Mouse (Mus musculus): ENCODE results near the gene Irf6.

Irf6 gene

DNA sequence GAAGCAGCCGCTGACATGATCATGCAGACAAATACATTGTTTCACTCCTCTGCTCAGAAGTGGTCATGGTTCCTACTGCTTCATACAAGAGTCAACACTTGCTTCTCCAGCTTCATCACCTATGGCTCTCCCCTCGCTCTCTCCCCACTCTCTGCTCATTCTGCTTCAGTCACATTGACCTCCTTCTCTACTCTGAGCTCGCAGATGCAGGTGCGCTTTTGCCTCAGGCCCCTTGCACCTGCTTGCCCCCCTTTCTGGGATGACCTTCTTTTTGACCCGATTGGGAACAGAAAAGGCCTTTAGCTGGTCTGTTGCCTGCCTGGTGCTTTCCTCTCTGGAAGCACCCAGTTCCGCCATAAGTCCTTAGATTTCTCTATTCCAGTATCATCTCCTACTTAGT lies 8.4 kb upstream of the Irf6 start:
- ChIA-PET CTCF (interaction anchor here in 2 of 4 experiments (1.2 to 1.4 kb wide), 2 partner anchors 11 to 15 kb away, joined by 3 to 4 read pairs; partner anchors contain the start of gene Diexf (in 1 of the 2)), POLR2A (interaction anchor here in 3 of 4 experiments (0.7 to 1.5 kb wide), 8 partner anchors 8 to 399 kb away, joined by 3 to 5 read pairs (median 3); partner anchors contain the start of genes Diexf (in 2 of the 3) and Irf6 (in 1 of the 3))

DNA sequence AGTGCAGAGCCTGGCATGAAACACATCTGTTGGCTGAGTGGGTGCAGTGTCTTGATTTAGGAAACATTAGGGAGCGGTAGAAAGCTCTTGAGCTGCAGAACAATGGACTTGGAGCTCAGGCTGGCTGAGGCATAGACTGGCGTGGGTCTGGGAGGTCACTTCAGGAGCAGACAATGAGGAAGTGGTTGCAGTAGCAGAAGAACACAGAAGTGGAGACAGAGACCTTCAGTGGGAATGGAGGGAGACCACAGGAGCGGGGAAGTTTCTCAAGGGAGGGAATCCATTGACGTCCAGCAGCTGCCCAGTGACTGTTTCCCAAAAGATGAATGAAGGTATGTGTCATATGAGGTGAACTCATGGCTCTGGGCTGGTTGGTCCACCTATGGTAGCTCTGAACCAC lies 7.8 kb upstream of the Irf6 start:
- CTCF ChIA-PET = interaction anchor here in 3 of 4 experiments (1.0 to 1.4 kb wide), 3 partner anchors 12 to 15 kb away, joined by 3 to 4 read pairs (median 3); partner anchors contain the start of gene Diexf (in 2 of the 3)
- POLR2A ChIA-PET = interaction anchor here in 2 of 4 experiments (0.8 to 1.5 kb wide), 6 partner anchors 8 to 399 kb away, joined by 3 to 5 read pairs (median 3); partner anchors contain the start of genes Diexf (in 1 of the 2) and Irf6 (in 1 of the 2)

DNA sequence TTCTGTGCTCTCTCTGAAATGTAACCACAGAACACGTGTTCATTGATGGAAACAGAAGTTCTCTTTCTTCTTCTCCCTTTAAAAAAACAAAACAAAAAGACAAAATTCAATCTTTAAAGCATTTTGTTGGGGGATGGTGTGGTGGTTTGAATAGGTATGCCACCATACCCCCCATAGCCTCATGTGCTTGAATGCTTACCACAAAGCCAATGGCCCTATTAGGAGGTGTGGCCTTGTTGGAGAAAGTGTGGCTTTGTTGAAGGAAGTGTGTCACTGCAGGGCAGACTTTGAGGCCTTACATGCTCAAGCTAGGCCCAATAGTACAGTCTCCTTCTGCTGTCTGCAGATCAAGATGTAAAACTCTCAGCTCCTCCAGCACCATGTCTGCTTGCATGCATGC lies 6.5 kb upstream of the Irf6 start:
- POLR2A ChIA-PET = no interaction called here
- CTCF ChIA-PET = no interaction called here

DNA sequence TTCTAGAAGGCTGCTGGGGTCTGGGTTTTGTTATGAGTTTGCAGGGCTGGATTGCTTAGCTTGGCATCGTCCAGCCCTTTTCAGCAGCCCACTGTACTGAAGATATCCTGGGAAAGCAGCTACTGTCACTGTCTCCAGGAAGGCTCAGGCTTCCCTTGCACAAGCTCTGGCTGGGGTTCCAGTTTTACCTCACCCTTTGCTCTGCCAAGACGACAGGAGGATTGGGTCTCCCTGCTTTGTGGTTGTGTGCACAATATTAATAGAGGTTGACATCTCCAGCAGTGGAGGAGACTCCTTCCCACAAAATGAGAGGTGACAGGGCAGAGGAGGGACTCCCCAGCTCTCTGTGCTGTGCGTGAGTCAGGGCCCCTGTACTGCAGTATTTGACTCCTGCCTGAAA lies 3.7 kb upstream of the Irf6 start:
- ChIA-PET CTCF (interaction anchor here in 1 of 4 experiments (0.9 kb wide), 1 partner anchor 234 kb away, joined by 4 read pairs; no protein-coding TSS in a partner anchor), POLR2A (no interaction called here)

DNA sequence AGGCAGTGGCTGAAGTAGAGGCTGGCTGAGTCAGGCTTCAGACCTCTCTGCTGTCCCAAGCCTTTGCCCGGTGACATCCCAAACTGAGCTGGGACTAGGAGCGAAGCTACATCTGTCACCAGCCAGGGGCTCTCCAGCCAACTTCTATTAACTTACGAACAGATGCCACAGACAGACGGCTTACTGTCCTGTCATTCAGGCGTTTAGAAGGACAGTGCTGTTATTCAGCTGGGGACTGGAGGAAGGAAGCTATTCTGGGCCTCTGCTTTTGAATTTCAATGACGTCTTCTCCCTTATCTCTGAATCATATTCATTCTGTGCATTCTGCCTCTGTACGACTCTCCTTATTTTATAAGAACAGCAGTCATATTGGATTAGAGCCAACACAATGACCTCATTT lies 1.8 kb upstream of the Irf6 start:
- CTCF ChIA-PET = interaction anchor here in 1 of 4 experiments (3.5 kb wide), 1 partner anchor 21 kb away, joined by 13 read pairs; the partner anchor contains the start of gene Diexf
- POLR2A ChIA-PET = interaction anchor here in 2 of 4 experiments (0.7 to 1.5 kb wide), 4 partner anchors 11 to 22 kb away, joined by 3 to 4 read pairs (median 3); partner anchors contain the start of gene Diexf (in 2 of the 2)

DNA sequence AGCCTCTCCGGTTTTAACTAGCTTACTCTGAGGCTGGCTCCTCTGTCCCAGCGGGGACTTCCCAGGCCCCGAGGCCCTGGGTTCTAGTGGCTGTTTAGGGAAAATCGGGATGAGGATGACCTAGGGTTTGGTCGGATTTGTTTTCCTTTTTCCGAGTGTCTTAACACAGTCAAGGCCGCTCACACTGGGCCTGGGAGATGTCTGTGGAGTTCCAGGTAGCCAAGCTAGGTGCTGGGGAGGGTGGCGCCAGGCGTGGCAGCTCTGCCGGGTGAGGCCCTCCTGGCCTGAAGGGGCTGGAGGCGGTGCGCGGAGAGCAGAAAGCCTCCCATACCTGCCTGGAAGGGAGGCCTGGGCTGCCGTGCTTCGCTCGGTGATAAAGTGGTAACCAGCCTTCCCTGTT lies 650 bp downstream of the Irf6 start:
- CTCF ChIA-PET = interaction anchor here (0.5 to 3.5 kb wide), 6 partner anchors 15 to 64 kb away, joined by 3 to 13 read pairs (median 4); partner anchors contain the start of gene Diexf (in 3 of the 4)

DNA sequence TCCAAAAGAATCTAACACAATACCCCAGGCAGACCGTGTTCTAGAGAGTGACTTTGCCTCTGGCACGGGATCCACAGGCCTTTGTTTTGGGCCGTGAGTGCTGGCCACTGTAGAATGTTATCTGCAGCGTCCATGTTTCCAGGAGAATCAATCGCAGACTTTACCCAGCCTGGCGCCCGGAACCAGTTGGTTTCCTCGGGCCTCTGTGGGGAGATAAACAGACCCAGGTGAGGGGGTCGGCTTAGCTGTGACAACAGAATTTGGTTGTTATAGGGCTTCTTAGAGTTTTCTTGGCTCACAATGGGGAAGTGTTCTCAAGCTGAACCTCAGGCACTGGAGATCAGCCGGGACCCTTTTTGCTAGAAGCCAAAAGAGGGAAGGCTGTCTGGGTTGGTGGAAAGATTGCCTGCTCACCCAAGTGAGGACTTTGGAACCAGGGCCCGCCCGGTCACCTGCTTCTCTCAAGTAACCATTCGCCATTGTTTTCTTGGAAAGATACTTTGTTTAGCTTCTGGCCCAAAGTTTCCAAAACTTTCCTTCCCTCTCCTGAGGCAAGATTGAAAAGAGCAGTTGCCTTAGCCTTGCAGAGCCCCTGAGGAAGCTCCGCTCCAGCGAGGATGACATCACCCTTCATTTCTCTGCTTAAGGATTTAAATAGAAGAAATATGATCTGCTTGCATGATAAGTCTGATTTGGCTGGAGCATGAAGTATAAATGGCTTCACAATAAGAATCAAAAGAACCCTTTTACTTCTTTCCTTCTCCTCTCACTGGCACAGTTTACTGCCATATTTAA lies 3.6 kb downstream of the Irf6 start:
- POLR2A ChIA-PET = interaction anchor here in 1 of 4 experiments (1.0 kb wide), 1 partner anchor 18 kb away, joined by 3 read pairs; no protein-coding TSS in a partner anchor
- CTCF ChIA-PET = interaction anchor here in 1 of 4 experiments (0.6 kb wide), 1 partner anchor 117 kb away, joined by 3 read pairs; no protein-coding TSS in a partner anchor

More for the DNA sequence above, 650 bp downstream of the Irf6 start:
- POLR2A ChIA-PET = interaction anchor here in 3 of 4 experiments (0.6 to 2.2 kb wide), 10 partner anchors 9 to 40 kb away, joined by 3 to 9 read pairs (median 4); partner anchors contain the start of genes Diexf (in 2 of the 3) and A130010J15Rik (in 1 of the 3)

DNA sequence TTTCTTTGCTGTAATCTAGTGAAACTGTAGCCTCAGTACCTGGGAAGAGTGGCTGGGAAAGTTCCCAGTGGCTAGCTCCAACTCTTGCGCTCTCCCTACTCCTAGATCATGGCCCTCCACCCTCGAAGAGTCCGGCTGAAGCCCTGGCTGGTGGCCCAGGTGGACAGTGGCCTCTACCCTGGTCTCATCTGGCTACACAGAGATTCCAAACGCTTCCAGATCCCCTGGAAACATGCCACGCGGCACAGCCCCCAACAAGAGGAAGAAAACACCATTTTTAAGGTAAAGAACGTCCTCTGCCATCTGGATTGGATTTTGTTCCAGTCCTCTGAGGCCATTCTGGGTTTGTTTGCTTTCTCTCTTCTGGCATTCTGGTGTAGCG lies 4.2 kb downstream of the Irf6 start:
- CTCF ChIA-PET = interaction anchor here in 1 of 4 experiments (0.6 kb wide), 1 partner anchor 116 kb away, joined by 3 read pairs; no protein-coding TSS in a partner anchor
- POLR2A ChIA-PET = interaction anchor here in 1 of 4 experiments (1.0 kb wide), 1 partner anchor 17 kb away, joined by 3 read pairs; no protein-coding TSS in a partner anchor

DNA sequence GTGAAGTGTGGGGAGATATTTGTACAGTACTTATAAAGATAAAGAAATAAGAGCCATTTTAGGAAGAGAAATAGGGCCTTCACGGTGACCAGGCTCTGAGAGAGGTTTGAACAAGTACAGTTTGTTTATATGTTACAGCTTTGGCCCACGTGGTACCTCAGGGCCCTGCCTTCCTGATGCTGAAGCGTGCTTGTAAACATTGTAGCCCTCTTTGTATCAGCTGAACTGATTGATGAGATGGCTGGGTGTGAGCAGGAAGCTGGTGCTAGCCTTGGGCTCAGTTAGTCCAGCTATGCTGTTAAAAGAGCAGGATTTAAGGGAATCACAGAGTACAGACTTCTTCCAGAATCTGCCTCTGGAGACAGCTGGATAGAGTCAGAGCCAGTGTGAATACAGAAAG lies 6.3 kb downstream of the Irf6 start:
- CTCF ChIA-PET = interaction anchor here in 1 of 4 experiments (1.1 kb wide), 1 partner anchor 29 kb away, joined by 3 read pairs; the partner anchor contains the start of gene Diexf

DNA sequence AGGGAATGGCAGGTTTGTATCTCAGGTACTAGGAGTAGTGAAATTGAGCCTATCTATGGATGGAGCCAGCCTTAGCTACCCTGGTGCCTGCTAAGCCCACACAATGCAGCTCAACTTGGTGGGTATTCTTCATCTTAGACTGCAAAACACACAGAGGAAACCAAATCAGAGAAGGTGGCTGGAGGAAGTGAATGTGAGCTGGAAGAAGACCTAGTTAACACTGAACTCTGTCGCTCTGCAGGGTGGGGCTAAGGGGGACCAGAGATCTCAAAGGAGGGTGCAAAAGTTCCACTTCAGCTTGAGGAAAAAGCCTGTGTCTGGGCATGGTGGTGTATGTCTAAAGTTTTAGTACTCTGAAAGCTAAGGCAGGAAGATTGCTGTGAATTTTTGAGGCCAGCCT lies 6.7 kb downstream of the Irf6 start:
- ChIA-PET POLR2A (interaction anchor here in 3 of 4 experiments (0.6 to 4.1 kb wide), 7 partner anchors 13 to 1770 kb away, joined by 3 to 22 read pairs (median 3); partner anchors contain the start of genes Diexf (in 1 of the 3) and Syt14 (in 1 of the 3)), CTCF (interaction anchor here in 2 of 4 experiments (0.7 to 1.1 kb wide), 2 partner anchors 26 to 29 kb away, joined by 3 read pairs; partner anchors contain the start of gene Diexf (in 1 of the 2))

More for the DNA sequence above, 6.3 kb downstream of the Irf6 start:
- POLR2A ChIA-PET = interaction anchor here in 3 of 4 experiments (0.6 to 4.1 kb wide), 5 partner anchors 14 to 1770 kb away, joined by 3 to 21 read pairs (median 3); partner anchors contain the start of genes Diexf (in 1 of the 3) and Syt14 (in 1 of the 3)

DNA sequence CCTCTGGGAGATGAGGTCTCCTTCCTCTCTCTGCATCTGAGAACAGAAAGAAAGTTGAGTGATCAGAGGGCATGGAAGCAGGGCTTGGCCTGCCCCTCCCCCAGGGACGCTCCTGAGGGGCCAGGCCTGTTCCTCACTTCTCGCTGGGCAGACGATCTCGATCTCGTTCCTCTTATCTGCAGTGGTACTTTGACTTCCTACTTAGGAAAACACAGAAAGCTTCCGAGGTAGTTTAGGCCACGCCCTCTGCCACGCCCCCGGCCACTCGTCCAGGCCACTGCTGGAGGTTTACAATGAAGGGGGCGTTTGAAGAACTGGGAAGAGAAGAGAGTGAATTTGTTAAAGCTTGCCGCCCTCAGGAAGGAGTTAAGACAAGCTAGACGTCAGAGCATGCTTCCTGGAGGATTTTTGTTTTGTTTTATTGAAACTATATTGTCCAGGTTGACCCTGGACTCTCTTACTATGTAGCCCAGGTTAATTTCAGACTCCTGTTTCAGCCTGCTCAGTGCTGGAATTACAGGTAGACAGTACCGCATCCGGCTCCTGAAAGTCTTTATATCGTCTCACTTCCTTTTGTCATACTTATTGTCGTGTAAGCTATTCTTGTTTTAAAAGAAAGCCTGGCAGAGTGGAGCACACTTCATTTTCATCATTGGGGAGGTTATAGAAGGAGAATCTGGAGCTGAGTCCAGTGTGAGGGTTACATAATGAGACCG lies 7.6 kb downstream of the Irf6 start:
- POLR2A ChIA-PET = interaction anchor here (0.6 to 4.1 kb wide), 8 partner anchors 12 to 1323 kb away, joined by 3 to 22 read pairs (median 3); partner anchors contain the start of gene Diexf (in 1 of the 4)
- CTCF ChIA-PET = interaction anchor here in 2 of 4 experiments (0.7 to 1.4 kb wide), 3 partner anchors 27 to 222 kb away, joined by 3 to 4 read pairs (median 3); partner anchors contain the start of gene Diexf (in 1 of the 2)

DNA sequence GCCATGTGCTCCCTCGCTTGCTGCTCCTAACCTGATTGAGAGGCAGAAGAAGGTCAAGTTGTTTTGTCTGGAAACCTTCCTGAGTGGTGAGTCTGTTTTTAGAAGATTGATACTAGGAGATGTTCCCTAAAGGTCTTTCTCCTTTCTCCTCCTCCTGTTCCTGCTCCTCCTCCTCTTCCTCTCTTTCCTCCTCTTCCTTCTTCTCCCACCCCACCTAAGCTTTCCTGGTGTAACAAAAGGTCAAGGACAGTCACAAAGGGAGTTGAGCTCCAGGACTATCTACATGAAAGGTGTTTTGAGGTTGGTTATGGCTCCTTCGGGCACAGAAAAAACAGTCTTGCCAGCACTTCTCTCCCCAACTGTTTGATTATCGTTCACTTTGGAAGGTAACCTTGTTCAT lies 14.8 kb downstream of the Irf6 start, which contains the start of gene A130010J15Rik:
Gene A130010J15Rik (plus strand): TSS at position 301 of the 400 bp plus-strand sequence.
- ChIA-PET POLR2A (interaction anchor here in 2 of 4 experiments (0.6 to 1.3 kb wide), 2 partner anchors 14 to 344 kb away, joined by 3 to 4 read pairs; no protein-coding TSS in a partner anchor), CTCF (no interaction called here)

DNA sequence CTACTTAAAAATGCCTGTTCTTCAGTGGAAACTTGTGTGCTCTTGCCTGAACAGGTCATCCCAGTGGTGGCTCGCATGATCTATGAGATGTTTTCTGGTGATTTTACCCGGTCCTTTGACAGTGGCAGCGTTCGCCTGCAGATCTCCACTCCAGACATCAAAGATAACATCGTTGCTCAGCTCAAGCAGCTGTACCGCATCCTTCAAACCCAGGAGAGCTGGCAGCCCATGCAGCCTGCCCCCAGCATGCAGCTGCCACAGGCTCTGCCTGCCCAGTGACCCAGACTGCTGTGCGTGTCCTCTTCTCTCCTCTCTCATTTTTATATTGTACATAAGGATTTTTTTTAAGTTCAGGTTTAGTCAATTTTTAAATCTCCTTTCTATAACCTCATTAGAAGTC lies 16.3 kb downstream of the Irf6 start:
- POLR2A ChIA-PET = no interaction called here
- CTCF ChIA-PET = no interaction called here

DNA sequence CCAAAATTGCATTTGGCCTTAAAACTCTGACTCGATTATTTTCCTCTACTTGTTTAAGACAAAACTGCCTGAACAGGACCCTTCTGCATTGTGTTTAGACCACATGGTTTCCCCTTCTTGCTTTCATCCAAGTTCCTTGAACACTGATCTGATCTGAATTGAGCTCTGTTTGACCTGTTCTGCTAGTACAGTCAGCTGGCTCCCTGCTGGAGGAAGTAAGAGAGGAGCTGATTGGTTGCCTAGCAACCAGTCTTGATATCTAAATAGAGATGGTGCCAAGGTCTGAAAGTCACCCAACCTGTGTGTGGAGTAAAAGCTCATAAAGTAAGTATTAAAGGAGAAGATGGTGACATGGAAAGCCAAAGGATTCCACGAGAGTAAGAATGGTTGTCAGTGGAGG lies 16.9 kb downstream of the Irf6 start:
- ChIA-PET POLR2A (no interaction called here), CTCF (no interaction called here)

DNA sequence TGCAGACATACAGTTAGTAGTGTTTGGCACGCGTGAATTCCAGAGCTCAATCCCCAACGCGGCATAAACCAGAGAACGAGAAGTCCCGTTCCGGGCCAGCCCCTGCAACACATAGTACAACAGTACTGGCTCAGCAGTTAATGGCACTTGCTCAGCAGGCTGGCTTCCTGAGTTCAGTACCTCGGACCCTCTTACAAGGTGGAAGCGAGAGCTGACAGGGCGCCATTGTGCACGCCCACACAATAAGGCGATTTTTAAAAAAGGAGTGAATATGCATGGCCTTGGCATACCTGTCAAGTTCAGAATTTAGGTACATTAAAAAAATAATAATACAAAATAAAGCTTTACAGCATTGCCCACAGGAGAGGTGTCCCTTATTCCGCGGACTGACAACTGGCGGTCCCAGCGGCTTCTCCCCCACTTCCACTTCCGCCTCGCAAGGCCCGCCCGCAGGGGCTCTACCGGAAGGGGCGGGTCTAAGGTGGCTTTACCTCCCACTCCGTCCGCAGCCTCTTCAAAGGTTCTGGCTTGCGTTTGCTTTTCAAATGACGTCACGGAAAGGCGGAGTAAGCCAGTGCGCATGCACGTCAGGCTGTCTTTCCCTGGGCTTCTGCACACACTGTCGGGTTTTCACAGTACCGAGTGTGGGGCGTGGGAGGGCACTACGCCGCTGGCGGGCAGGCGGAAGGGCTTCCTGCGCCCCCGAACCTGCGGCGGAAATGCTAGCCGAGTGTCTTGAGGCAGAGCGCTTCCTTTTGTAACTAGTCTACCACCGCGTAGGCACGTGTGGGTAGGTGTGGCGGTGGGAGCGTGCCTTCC lies 20.3 kb downstream of the Irf6 start:
- ChIA-PET CTCF (interaction anchor here in 2 of 4 experiments (0.9 to 1.6 kb wide), 4 partner anchors 43 to 209 kb away, joined by 3 to 4 read pairs (median 4); partner anchors contain the start of gene Diexf (in 1 of the 2)), POLR2A (interaction anchor here in 3 of 4 experiments (0.7 to 4.1 kb wide), 24 partner anchors 9 to 723 kb away, joined by 3 to 22 read pairs (median 4); partner anchors contain the start of genes Diexf (in 2 of the 3), Irf6 (in 2 of the 3), G0s2 (in 1 of the 3) and Traf3ip3 (in 1 of the 3))

DNA sequence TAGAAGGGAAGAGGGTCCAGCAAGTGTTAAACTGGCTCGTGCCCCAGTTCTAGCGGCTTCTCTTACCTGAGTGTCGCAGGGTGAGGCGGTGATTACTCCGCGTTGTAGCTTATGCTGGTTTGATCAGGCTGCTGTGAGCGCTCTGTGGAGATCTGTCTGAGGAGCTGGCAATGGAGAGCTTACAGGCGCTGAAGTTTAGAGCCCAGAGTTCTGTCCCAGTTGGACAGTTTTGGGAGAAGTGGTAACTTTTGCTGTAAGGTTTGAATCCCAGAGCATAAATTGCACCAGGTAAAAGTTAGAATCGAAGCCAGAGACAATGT lies 20.9 kb downstream of the Irf6 start:
- CTCF ChIA-PET = interaction anchor here in 2 of 4 experiments (0.9 to 1.6 kb wide), 4 partner anchors 43 to 209 kb away, joined by 3 to 4 read pairs (median 4); partner anchors contain the start of gene Diexf (in 1 of the 2)
- POLR2A ChIA-PET = interaction anchor here in 3 of 4 experiments (0.6 to 4.1 kb wide), 24 partner anchors 10 to 724 kb away, joined by 3 to 22 read pairs (median 4); partner anchors contain the start of genes Diexf (in 2 of the 3), Irf6 (in 2 of the 3) and G0s2 (in 1 of the 3)

All from embryonic stem cell, embryonic (primary cell).